Mouse (Mus musculus): ENCODE data around the gene Trem2. TPM values are rescaled to one million over a fixed set of nuclear protein-coding genes. Genes with fewer than 3 reads are reported as not detected.
"Not testable (repeated sequence)": the region's sequence is repeated elsewhere in the genome, so short reads cannot be mapped to it uniquely, and the experiment has no call there.

Trem2 gene
- polyA plus RNA-seq (2016; fragmentation: Nextera tagmentation; extraction: Ambion mirVana): 1.2 and 3.5 TPM in 2 replicates

- H3K27ac ChIP-seq: no peak within 1 kb of the TSS
- no peaks in the 10 kb centered on the region for H3K4me1 ChIP-seq (replicated peaks)
- no peaks in the 10 kb centered on the region for H3K9me3 ChIP-seq
- H3K27me3 ChIP-seq (ENCODE audit: insufficient read depth, poor library complexity, severe bottlenecking): no peaks in the 10 kb centered on the region
- DNase-seq (ENCODE audit: low spot score): no peak
- WGBS: 77% methylated on average over 5 of the region's 5 CpGs
- no peak within 1 kb of the TSS for H3K4me3 ChIP-seq
- no peaks in the 10 kb centered on the region for H3K36me3 ChIP-seq
These were observed at the start of gene Trem2 for GRCm38 (mm10) chr17:48346231-48346630. Trem2 (plus strand) TSS chr17:48346401.

- 0 out of 2 replicates have a peak, but pooled peaks cover 3% of the 10 kb centered on the region for H3K4me1 ChIP-seq (replicated peaks)
- WGBS: 49% methylated on average over 3 of the region's 4 CpGs
- 0 out of 2 replicates have a peak within 1 kb of the TSS, but pooled peaks have one; percentile 13 for H3K4me3 ChIP-seq
- DNase-seq (ENCODE audit: low spot score): no peak
- no peaks in the 10 kb centered on the region for H3K9me3 ChIP-seq
- peak within 1 kb of the TSS; percentile 59 for H3K27ac ChIP-seq
- no peaks in the 10 kb centered on the region for H3K27me3 ChIP-seq (ENCODE audit: insufficient read depth, poor library complexity, severe bottlenecking)
- no peaks in the 10 kb centered on the region for H3K36me3 ChIP-seq
These were observed 47.0 kb upstream of the Trem2 start, which contains the start of gene Treml2 for GRCm38 (mm10) chr17:48299203-48299602. Treml2 (plus strand) TSS chr17:48299498.

- H3K4me3 ChIP-seq: no peak overlapping the region
- H3K27me3 ChIP-seq (ENCODE audit: insufficient read depth, poor library complexity, severe bottlenecking): no peaks in the 10 kb centered on the region
- H3K36me3 ChIP-seq: no peaks in the 10 kb centered on the region
- peak overlapping the region; percentile 59; the same call in 1 of the 2 replicates for H3K27ac ChIP-seq
- H3K9me3 ChIP-seq: no peaks in the 10 kb centered on the region
- 57% methylated on average over 7 of the region's 7 CpGs for WGBS
- 0 out of 2 replicates have a peak, but pooled peaks cover 3% of the 10 kb centered on the region for H3K4me1 ChIP-seq (replicated peaks)
- DNase-seq (ENCODE audit: low spot score): no peak
These were observed 46.4 kb upstream of the Trem2 start for GRCm38 (mm10) chr17:48299756-48300155.

- H3K4me3 ChIP-seq: 0 out of 2 replicates have a peak overlapping the region, but pooled peaks have one; percentile 13
- DNase-seq (ENCODE audit: low spot score): no peak
- 68% methylated on average over 7 of the region's 7 CpGs for WGBS
- H3K4me1 ChIP-seq (replicated peaks): 0 out of 2 replicates have a peak, but pooled peaks cover 3% of the 10 kb centered on the region
- H3K27me3 ChIP-seq (ENCODE audit: insufficient read depth, poor library complexity, severe bottlenecking): no peaks in the 10 kb centered on the region
- no peaks in the 10 kb centered on the region for H3K9me3 ChIP-seq
- peak overlapping the region; percentile 59 for H3K27ac ChIP-seq
- H3K36me3 ChIP-seq: no peaks in the 10 kb centered on the region
These were observed 46.0 kb upstream of the Trem2 start for GRCm38 (mm10) chr17:48300199-48300598.

GRCm38 (mm10) chr17:48300861-48301260, 45.3 kb upstream of the Trem2 start:
- peak overlapping the region; percentile 23; the same call in 1 of the 2 replicates for H3K27ac ChIP-seq
- no peak for DNase-seq (ENCODE audit: low spot score)
- 81% methylated on average over 9 of the region's 9 CpGs for WGBS
- no peaks in the 10 kb centered on the region for H3K36me3 ChIP-seq
- H3K4me1 ChIP-seq (replicated peaks): 0 out of 2 replicates have a peak, but pooled peaks cover 3% of the 10 kb centered on the region
- peak overlapping the region; percentile 16; the same call in 1 of the 2 replicates for H3K4me3 ChIP-seq
- H3K9me3 ChIP-seq: no peaks in the 10 kb centered on the region
- no peaks in the 10 kb centered on the region for H3K27me3 ChIP-seq (ENCODE audit: insufficient read depth, poor library complexity, severe bottlenecking)

- WGBS: 92% methylated on average over 5 of the region's 5 CpGs
- Histone ChIP-seq H3K27me3 (ENCODE audit: insufficient read depth, poor library complexity, severe bottlenecking) (no peaks in the 10 kb centered on the region), H3K9me3 (no peaks in the 10 kb centered on the region), H3K36me3 (no peaks in the 10 kb centered on the region), H3K4me3 (no peak overlapping the region), H3K4me1 (replicated peaks) (0 out of 2 replicates have a peak, but pooled peaks cover 3% of the 10 kb centered on the region), H3K27ac (no peak overlapping the region)
- no peak for DNase-seq (ENCODE audit: low spot score)
These were observed 44.4 kb upstream of the Trem2 start for GRCm38 (mm10) chr17:48301792-48302191.

- no peak overlapping the region for H3K4me3 ChIP-seq
- H3K9me3 ChIP-seq: no peaks in the 10 kb centered on the region
These were observed 34.1 kb upstream of the Trem2 start for GRCm38 (mm10) chr17:48312124-48312523.

GRCm38 (mm10) chr17:48315905-48316579, 30.2 kb upstream of the Trem2 start, which contains the start of gene B430306N03Rik:
B430306N03Rik (plus strand) TSS chr17:48316141.
- not testable (repeated sequence) for H3K27ac ChIP-seq; H3K9me3 ChIP-seq; H3K27me3 ChIP-seq (ENCODE audit: insufficient read depth, poor library complexity, severe bottlenecking); H3K4me3 ChIP-seq; H3K36me3 ChIP-seq; DNase-seq (ENCODE audit: low spot score); H3K4me1 ChIP-seq (replicated peaks)
- 79% methylated on average over 3 of the region's 3 CpGs for WGBS

More at GRCm38 (mm10) chr17:48312124-48312523, 34.1 kb upstream of the Trem2 start:
- Histone ChIP-seq H3K4me1 (replicated peaks) (no peaks in the 10 kb centered on the region), H3K27ac (no peak overlapping the region), H3K36me3 (no peaks in the 10 kb centered on the region), H3K27me3 (ENCODE audit: insufficient read depth, poor library complexity, severe bottlenecking) (no peaks in the 10 kb centered on the region)
- no peak for DNase-seq (ENCODE audit: low spot score)
- 78% methylated on average over 2 of the region's 2 CpGs for WGBS

- Histone ChIP-seq H3K4me3 (no peak overlapping the region), H3K27me3 (ENCODE audit: insufficient read depth, poor library complexity, severe bottlenecking) (no peaks in the 10 kb centered on the region), H3K36me3 (no peaks in the 10 kb centered on the region), H3K27ac (no peak overlapping the region), H3K4me1 (replicated peaks) (no peaks in the 10 kb centered on the region), H3K9me3 (peaks cover 2% of the 10 kb centered on the region; the same call in 1 of the 2 replicates)
- DNase-seq (ENCODE audit: low spot score): no peak
- 97% methylated on average over 1 of the region's 1 CpGs for WGBS
These were observed 27.5 kb upstream of the Trem2 start for GRCm38 (mm10) chr17:48318686-48319085.

- no peak for DNase-seq (ENCODE audit: low spot score)
- no peak overlapping the region for H3K4me3 ChIP-seq
- no peaks in the 10 kb centered on the region for H3K36me3 ChIP-seq
- no peak overlapping the region for H3K27ac ChIP-seq
- H3K27me3 ChIP-seq (ENCODE audit: insufficient read depth, poor library complexity, severe bottlenecking): no peaks in the 10 kb centered on the region
- H3K4me1 ChIP-seq (replicated peaks): no peaks in the 10 kb centered on the region
- 88% methylated on average over 2 of the region's 2 CpGs for WGBS
- peaks cover 3% of the 10 kb centered on the region; the same call in 1 of the 2 replicates for H3K9me3 ChIP-seq
These were observed 24.9 kb upstream of the Trem2 start for GRCm38 (mm10) chr17:48321279-48321678.

- H3K4me3 ChIP-seq: no peak overlapping the region
- no peak for DNase-seq (ENCODE audit: low spot score)
- H3K27ac ChIP-seq: no peak overlapping the region
- H3K36me3 ChIP-seq: no peaks in the 10 kb centered on the region
- no peaks in the 10 kb centered on the region for H3K4me1 ChIP-seq (replicated peaks)
- peaks cover 3% of the 10 kb centered on the region; the same call in 1 of the 2 replicates for H3K9me3 ChIP-seq
- no peaks in the 10 kb centered on the region for H3K27me3 ChIP-seq (ENCODE audit: insufficient read depth, poor library complexity, severe bottlenecking)
- WGBS: 62% methylated on average over 3 of the region's 3 CpGs
These were observed 23.0 kb upstream of the Trem2 start for GRCm38 (mm10) chr17:48323236-48323635.

GRCm38 (mm10) chr17:48324258-48324657, 21.9 kb upstream of the Trem2 start:
- no peak for DNase-seq (ENCODE audit: low spot score)
- no peaks in the 10 kb centered on the region for H3K36me3 ChIP-seq
- H3K9me3 ChIP-seq: peaks cover 3% of the 10 kb centered on the region; the same call in 1 of the 2 replicates
- WGBS: 87% methylated on average over 5 of the region's 5 CpGs
- no peaks in the 10 kb centered on the region for H3K27me3 ChIP-seq (ENCODE audit: insufficient read depth, poor library complexity, severe bottlenecking)
- no peak overlapping the region for H3K4me3 ChIP-seq
- no peak overlapping the region for H3K27ac ChIP-seq
- no peaks in the 10 kb centered on the region for H3K4me1 ChIP-seq (replicated peaks)

GRCm38 (mm10) chr17:48325093-48325492, 21.1 kb upstream of the Trem2 start:
- Histone ChIP-seq H3K27ac (no peak overlapping the region), H3K27me3 (ENCODE audit: insufficient read depth, poor library complexity, severe bottlenecking) (no peaks in the 10 kb centered on the region), H3K4me3 (no peak overlapping the region), H3K36me3 (no peaks in the 10 kb centered on the region), H3K4me1 (replicated peaks) (no peaks in the 10 kb centered on the region), H3K9me3 (peaks cover 3% of the 10 kb centered on the region; the same call in 1 of the 2 replicates)
- WGBS: 94% methylated on average over 6 of the region's 6 CpGs
- no peak for DNase-seq (ENCODE audit: low spot score)

Measured in hindbrain, embryonic 10.5 days (tissue).